Mouse (Mus musculus) G1E (cell line): Measurements from ENCODE around the gene Mdm1. TPM values are rescaled to one million over a fixed set of nuclear protein-coding genes. Genes with fewer than 3 reads are reported as not detected.

ENCODE experiments used
- ATAC-seq: 2 replicates; pipeline ENCODE4 v1.8.0; 2016; ENCODE audit warnings: mild to moderate bottlenecking; ENCODE audit not compliant: insufficient number of reproducible peaks, poor library complexity, low FRiP score, severe bottlenecking; ENCODE audit errors: extremely low read depth
- DNase-seq: peaks from one replicate; pipeline ENCODE4 v3.0.0; 2012; ENCODE audit warnings: low spot score
- H3K27me3 ChIP-seq: 2 replicates; pipeline ENCODE4 v1.6.1; 2012; ENCODE audit warnings: mild to moderate bottlenecking, low read length, inconsistent platforms; ENCODE audit not compliant: insufficient read depth
- H3K36me3 ChIP-seq: replicated peaks from 2 replicates; pipeline ENCODE3; 2012; ENCODE audit warnings: mild to moderate bottlenecking, inconsistent platforms
- H3K4me1 ChIP-seq: 2 replicates; pipeline ENCODE4 v1.6.1; 2012; ENCODE audit warnings: low read depth, low read length, inconsistent platforms, mixed read lengths; ENCODE audit not compliant: insufficient read depth
- H3K4me3 ChIP-seq: 2 replicates; pipeline ENCODE4 v1.5.1; 2012; ENCODE audit warnings: low read depth, mild to moderate bottlenecking, inconsistent platforms, low read length, moderate library complexity, mixed read lengths
- H3K9me3 ChIP-seq: replicated peaks from 2 replicates; pipeline ENCODE4 v1.6.1; 2012; ENCODE audit warnings: inconsistent platforms
- CTCF ChIP-seq: IDR thresholded peaks from 2 replicates; pipeline ENCODE4 v1.5.1; 2012; ENCODE audit warnings: low read depth, low read length, inconsistent platforms, mixed read lengths
- GATA1 ChIP-seq: IDR thresholded peaks from 2 replicates; pipeline ENCODE4 v1.6.1; 2012; ENCODE audit warnings: borderline replicate concordance, low read length, inconsistent platforms, mixed read lengths
- GATA2 ChIP-seq: IDR thresholded peaks from 2 replicates; pipeline ENCODE4 v1.6.1; 2012; ENCODE audit warnings: low read depth, low read length, inconsistent platforms, borderline replicate concordance
- POLR2AphosphoS5 ChIP-seq: IDR thresholded peaks from 2 replicates; pipeline ENCODE4 v1.6.1; 2012; ENCODE audit warnings: low read depth, low read length, inconsistent platforms; ENCODE audit not compliant: insufficient replicate concordance
- TAL1 ChIP-seq: conservative IDR thresholded peaks from 2 replicates; pipeline ENCODE4 v1.6.1; 2012; ENCODE audit warnings: low read depth, low read length, inconsistent platforms, mixed read lengths
- polyA plus RNA-seq: library from polyadenylated mRNA; stranded (reverse); fragments of >175 nt; gene quantifications from 2 replicates; pipeline ENCODE4 v1.2.3, GENCODE M21; 2012
- total RNA-seq, 2 experiments: library from RNA; stranded (forward) in 1 of 2; stranded (reverse) in 1 of 2; fragments of 200-1000 nt in 1 of 2; fragments of >200 nt in 1 of 2; fragmentation: Nextera tagmentation in 1 of 2; gene quantifications; 2 replicates each; pipeline ENCODE4 v1.2.3; 2014 to 2017

Gene Mdm1
- total and polyA plus RNA-seq, 3 experiments, result 14.9 to 30.2 (median 19.6) TPM

- Histone ChIP-seq H3K36me3 (no peaks in the 10 kb centered on the region), H3K9me3 (no peaks in the 10 kb centered on the region; the same call in 1 of the 2 replicates), H3K4me1 (no peaks in the 10 kb centered on the region), H3K4me3 (no peak overlapping the region), H3K27me3 (peaks cover 8% of the 10 kb centered on the region; the same call in 1 of the 2 replicates)
- TF ChIP-seq GATA2 (no peak), GATA1 (no peak), TAL1 (no peak), CTCF (no peak), POLR2AphosphoS5 (no peak)
- DNase-seq, result no peak
- no peak for ATAC-seq
Measured at GRCm38 (mm10) chr10:118130016-118130415, 11.6 kb upstream of the Mdm1 start.

GRCm38 (mm10) chr10:118132993-118133392, 8.6 kb upstream of the Mdm1 start:
- Histone ChIP-seq H3K4me3 (no peak overlapping the region), H3K27me3 (peaks cover 8% of the 10 kb centered on the region; the same call in 1 of the 2 replicates), H3K4me1 (no peaks in the 10 kb centered on the region), H3K36me3 (no peaks in the 10 kb centered on the region), H3K9me3 (no peaks in the 10 kb centered on the region)
- DNase-seq (no peak), ATAC-seq (no peak)
- TF ChIP-seq TAL1 (no peak), CTCF (no peak), GATA2 (no peak), POLR2AphosphoS5 (no peak), GATA1 (no peak)

GRCm38 (mm10) chr10:118138508-118138907, 3.1 kb upstream of the Mdm1 start:
- Histone ChIP-seq H3K36me3 (peaks cover 4% of the 10 kb centered on the region), H3K4me1 (peaks cover 14% of the 10 kb centered on the region), H3K4me3 (no peak overlapping the region), H3K9me3 (no peaks in the 10 kb centered on the region), H3K27me3 (peaks cover 2% of the 10 kb centered on the region; the same call in 1 of the 2 replicates)
- DNase-seq, result no peak
- no peak for TF ChIP-seq POLR2AphosphoS5
- ATAC-seq, result no peak

- H3K9me3 ChIP-seq, result no peaks in the 10 kb centered on the region
- no peak overlapping the region for H3K4me3 ChIP-seq
- peaks cover 14% of the 10 kb centered on the region for H3K36me3 ChIP-seq
- no peak for DNase-seq
- ATAC-seq, result no peak
- TF ChIP-seq GATA1 (no peak), CTCF (no peak), GATA2 (no peak)
- H3K4me1 ChIP-seq, result peaks cover 19% of the 10 kb centered on the region
- H3K27me3 ChIP-seq, result peaks cover 2% of the 10 kb centered on the region; the same call in 1 of the 2 replicates
Measured at GRCm38 (mm10) chr10:118139837-118140570, 1.6 kb upstream of the Mdm1 start.

GRCm38 (mm10) chr10:118141884-118142801, 532 bp downstream of the Mdm1 start:
- no peak for ATAC-seq
- DNase-seq, result no peak
- H3K4me1 ChIP-seq, result peaks cover 19% of the 10 kb centered on the region
- no peaks in the 10 kb centered on the region for H3K9me3 ChIP-seq
- peaks cover 2% of the 10 kb centered on the region; the same call in 1 of the 2 replicates for H3K27me3 ChIP-seq
- H3K36me3 ChIP-seq, result peaks cover 35% of the 10 kb centered on the region
- H3K4me3 ChIP-seq, result peak overlapping the region; percentile 87
- no peak for TF ChIP-seq POLR2AphosphoS5
- no peak for TF ChIP-seq TAL1
- TF ChIP-seq CTCF, result no peak
- no peak for TF ChIP-seq GATA2
- TF ChIP-seq GATA1, result no peak

- Histone ChIP-seq H3K4me1 (0 out of 2 replicates have a peak, but pooled peaks cover 4% of the 10 kb centered on the region), H3K4me3 (no peak overlapping the region), H3K36me3 (peaks cover 68% of the 10 kb centered on the region), H3K27me3 (no peaks in the 10 kb centered on the region), H3K9me3 (no peaks in the 10 kb centered on the region)
- TF ChIP-seq GATA2 (no peak), CTCF (no peak)
- DNase-seq (no peak), ATAC-seq (no peak)
Measured at GRCm38 (mm10) chr10:118149381-118149780, 7.8 kb downstream of the Mdm1 start.
